Mouse (Mus musculus): ENCODE data around the gene Map3k6. TPM values are rescaled to one million over a fixed set of nuclear protein-coding genes. Genes with fewer than 3 reads are reported as not detected.

Map3k6 gene
- polyA plus RNA-seq, 1 experiment: 2.4 TPM

- TF ChIP-seq CTCF (IDR thresholded peaks at IDR 0.05; ENCODE audit: borderline replicate concordance, extremely low read depth, insufficient read depth, insufficient read length) (no peak), POLR2A (IDR thresholded peaks at IDR 0.05; ENCODE audit: borderline replicate concordance, extremely low read depth, insufficient read depth, insufficient read length, poor library complexity, severe bottlenecking) (no peak)
- DNase-seq (ENCODE audit: low read depth): no peak
These were observed 38.4 kb upstream of the Map3k6 start for GRCm38 (mm10) chr4:133202254-133202653.

DNA sequence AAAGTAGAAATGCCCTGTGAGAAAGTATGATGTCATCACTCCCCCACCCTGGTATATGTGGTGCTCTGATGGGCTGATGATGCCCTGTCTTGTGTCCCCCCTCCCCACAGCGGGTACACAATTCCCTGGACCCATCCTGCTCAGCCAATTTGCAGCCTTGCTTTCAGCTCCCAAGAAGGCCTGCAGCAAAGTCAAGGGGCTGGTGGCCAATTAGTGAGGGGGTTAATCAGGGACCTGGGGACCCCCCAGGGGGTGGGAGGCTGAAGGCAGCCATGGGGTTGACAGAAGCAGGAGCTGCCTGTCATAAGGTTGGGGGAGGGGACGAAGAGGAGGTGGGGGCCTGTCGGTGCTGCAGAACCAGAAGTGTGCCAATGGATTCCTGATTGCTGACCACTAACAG lies 37.0 kb upstream of the Map3k6 start:
- TF ChIP-seq CTCF (IDR thresholded peaks at IDR 0.05; ENCODE audit: borderline replicate concordance, extremely low read depth, insufficient read depth, insufficient read length) (no peak), POLR2A (IDR thresholded peaks at IDR 0.05; ENCODE audit: borderline replicate concordance, extremely low read depth, insufficient read depth, insufficient read length, poor library complexity, severe bottlenecking) (no peak)
- DNase-seq (ENCODE audit: low read depth): peak; percentile 35

- TF ChIP-seq CTCF (IDR thresholded peaks at IDR 0.05; ENCODE audit: borderline replicate concordance, extremely low read depth, insufficient read depth, insufficient read length): no peak
- TF ChIP-seq POLR2A (IDR thresholded peaks at IDR 0.05; ENCODE audit: borderline replicate concordance, extremely low read depth, insufficient read depth, insufficient read length, poor library complexity, severe bottlenecking): no peak
- peak; percentile 59 for DNase-seq (ENCODE audit: low read depth)
These were observed 36.2 kb upstream of the Map3k6 start for GRCm38 (mm10) chr4:133204379-133204778.

- TF ChIP-seq POLR2A (IDR thresholded peaks at IDR 0.05; ENCODE audit: borderline replicate concordance, extremely low read depth, insufficient read depth, insufficient read length, poor library complexity, severe bottlenecking): no peak
- TF ChIP-seq CTCF (IDR thresholded peaks at IDR 0.05; ENCODE audit: borderline replicate concordance, extremely low read depth, insufficient read depth, insufficient read length): peak; percentile 95
- peak; percentile 80 for DNase-seq (ENCODE audit: low read depth)
These were observed 31.3 kb upstream of the Map3k6 start for GRCm38 (mm10) chr4:133209366-133209765.

DNA sequence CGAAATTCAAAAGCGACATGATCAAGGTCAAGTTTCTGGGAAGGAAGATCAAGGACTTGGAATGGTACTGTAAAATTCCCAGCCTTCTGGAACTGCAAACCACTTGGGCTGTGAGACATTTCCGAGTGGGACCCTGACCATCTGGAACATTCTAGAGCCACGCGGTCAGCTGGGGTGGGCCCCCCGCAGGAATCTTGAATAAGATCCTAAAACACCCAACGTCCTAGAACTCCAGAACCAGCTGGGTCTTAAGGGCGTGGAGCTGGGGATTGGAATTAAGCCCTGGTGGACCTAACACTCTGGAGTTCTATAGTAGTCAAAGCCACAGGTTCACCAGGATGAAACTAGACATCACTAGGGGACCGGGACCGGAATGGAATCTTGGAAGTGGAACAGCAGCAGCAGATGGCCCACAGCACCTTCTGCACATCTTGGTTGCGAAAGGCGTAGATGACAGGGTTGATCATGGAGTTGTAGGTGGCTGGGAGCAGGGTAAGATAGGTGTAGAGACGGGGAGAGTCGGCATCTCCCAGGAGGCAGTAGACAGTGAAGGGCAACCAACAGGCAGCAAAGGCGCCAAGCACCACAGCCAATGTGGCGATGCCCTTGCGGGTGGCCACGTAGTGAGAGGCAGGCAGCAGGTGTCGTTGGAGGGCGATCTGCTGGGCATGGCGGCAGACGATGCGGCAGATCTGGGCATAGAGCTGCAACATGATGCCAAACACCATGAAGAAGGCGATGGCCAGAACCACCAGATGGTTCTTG lies 30.4 kb upstream of the Map3k6 start:
- no peak for DNase-seq (ENCODE audit: low read depth)
- TF ChIP-seq CTCF (IDR thresholded peaks at IDR 0.05; ENCODE audit: borderline replicate concordance, extremely low read depth, insufficient read depth, insufficient read length) (no peak), POLR2A (IDR thresholded peaks at IDR 0.05; ENCODE audit: borderline replicate concordance, extremely low read depth, insufficient read depth, insufficient read length, poor library complexity, severe bottlenecking) (no peak)

- DNase-seq (ENCODE audit: low read depth): no peak
- TF ChIP-seq CTCF (IDR thresholded peaks at IDR 0.05; ENCODE audit: borderline replicate concordance, extremely low read depth, insufficient read depth, insufficient read length) (no peak), POLR2A (IDR thresholded peaks at IDR 0.05; ENCODE audit: borderline replicate concordance, extremely low read depth, insufficient read depth, insufficient read length, poor library complexity, severe bottlenecking) (no peak)
These were observed 29.7 kb upstream of the Map3k6 start for GRCm38 (mm10) chr4:133210788-133211390.

DNA sequence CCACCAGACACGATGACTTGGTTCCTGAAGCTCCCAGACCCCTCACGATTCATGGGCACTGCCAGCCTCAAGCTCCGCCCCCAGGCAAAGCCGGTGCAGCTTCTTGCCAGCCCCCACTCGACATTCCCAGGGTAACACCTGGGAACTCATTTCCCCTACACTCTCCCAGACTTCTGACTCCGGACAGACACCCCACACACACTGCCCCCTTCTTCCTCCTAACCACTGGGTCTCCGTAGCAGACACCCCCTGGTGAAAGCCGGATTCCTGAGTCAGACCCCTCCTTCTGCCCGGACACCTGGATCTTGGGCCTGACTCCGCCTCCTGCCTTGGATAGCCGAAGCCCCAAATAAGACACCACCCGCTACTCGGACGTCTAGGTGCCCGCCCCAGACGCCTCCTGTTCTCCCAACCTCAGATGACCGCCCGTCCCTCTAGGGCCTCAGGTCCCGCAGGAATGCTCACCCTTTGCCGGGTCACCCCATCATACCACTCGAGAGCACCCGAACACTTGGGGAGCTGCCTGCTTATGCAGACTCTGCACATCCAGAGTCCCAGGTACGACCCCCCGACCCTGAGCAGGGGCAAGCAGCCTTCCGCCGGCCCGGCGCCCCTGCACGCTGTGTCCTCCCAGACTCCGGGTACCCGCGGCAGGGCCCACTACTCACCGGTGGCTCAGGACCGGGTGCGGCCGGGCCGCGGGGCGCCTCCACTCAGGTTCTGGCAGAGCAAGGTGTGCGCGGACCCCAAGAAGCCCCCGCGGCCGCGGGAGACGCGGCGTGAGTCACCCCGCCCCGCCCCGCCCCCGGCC lies 28.7 kb upstream of the Map3k6 start, which contains the start of the genes Cd164l2 and Gpr3:
Gene Cd164l2 (plus strand): TSS at position 381 of the 811 bp plus-strand sequence.
Gene Gpr3 (minus strand): TSS at position 786 of the 811 bp plus-strand sequence.
- TF ChIP-seq POLR2A (IDR thresholded peaks at IDR 0.05; ENCODE audit: borderline replicate concordance, extremely low read depth, insufficient read depth, insufficient read length, poor library complexity, severe bottlenecking) (no peak), CTCF (IDR thresholded peaks at IDR 0.05; ENCODE audit: borderline replicate concordance, extremely low read depth, insufficient read depth, insufficient read length) (no peak)
- no peak for DNase-seq (ENCODE audit: low read depth)

DNA sequence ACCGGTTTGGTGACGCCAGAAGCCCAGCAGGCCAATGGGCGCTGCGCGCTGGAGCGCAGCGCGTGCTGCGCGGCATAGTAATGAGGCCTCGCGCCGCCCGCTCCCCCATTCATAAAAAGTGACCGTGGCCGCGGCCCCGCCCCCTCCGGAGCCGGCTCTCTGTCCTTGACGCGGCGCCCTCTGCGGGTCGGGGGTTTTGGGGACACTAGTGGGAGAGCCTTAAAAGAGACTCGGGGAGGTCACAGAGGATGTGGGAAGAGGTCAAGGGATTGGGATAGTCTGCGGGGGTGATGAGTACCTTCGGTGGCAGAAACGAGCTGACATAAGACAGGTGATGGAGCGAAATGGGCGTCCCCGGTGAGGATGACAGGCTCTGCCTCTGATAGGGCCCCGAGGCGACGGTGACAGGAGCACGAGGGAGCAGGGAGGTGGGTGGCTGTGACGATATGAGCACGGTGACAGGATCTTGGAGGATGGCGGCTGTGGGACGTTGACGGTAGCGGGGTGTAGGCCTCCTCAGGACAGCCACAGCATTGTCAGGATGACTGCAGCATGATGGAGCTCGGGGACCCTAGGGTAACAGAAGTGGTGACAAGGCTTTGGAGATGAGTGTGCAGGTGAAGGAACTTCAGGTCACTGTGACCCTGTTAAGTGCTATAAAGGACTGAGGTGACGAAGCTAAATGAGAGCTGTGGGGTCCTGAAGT lies 27.9 kb upstream of the Map3k6 start:
- peak; percentile 87 for DNase-seq (ENCODE audit: low read depth)
- no peak for TF ChIP-seq POLR2A (IDR thresholded peaks at IDR 0.05; ENCODE audit: borderline replicate concordance, extremely low read depth, insufficient read depth, insufficient read length, poor library complexity, severe bottlenecking)
- TF ChIP-seq CTCF (IDR thresholded peaks at IDR 0.05; ENCODE audit: borderline replicate concordance, extremely low read depth, insufficient read depth, insufficient read length): 0 out of 2 replicates have a peak, but pooled peaks have one; percentile 4

DNA sequence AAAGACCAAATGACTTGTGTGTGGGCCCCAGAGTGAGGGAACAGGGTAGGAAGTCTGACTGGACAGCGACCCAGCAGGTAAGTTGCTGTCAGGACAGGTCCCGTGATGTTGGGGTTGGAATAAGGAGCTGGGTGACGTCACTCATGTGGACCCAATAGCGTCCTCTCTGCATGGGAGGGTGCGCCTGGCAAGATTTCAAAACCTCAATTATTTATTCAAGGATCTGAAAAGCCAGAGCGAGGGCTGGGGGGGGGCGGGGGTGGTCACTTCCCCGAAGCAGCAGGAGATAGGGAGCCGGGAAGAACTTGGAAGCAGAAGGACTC lies 27.4 kb upstream of the Map3k6 start:
- DNase-seq (ENCODE audit: low read depth): peak; percentile 54
- TF ChIP-seq CTCF (IDR thresholded peaks at IDR 0.05; ENCODE audit: borderline replicate concordance, extremely low read depth, insufficient read depth, insufficient read length) (no peak), POLR2A (IDR thresholded peaks at IDR 0.05; ENCODE audit: borderline replicate concordance, extremely low read depth, insufficient read depth, insufficient read length, poor library complexity, severe bottlenecking) (no peak)

- no peak for TF ChIP-seq CTCF (IDR thresholded peaks at IDR 0.05; ENCODE audit: borderline replicate concordance, extremely low read depth, insufficient read depth, insufficient read length)
- TF ChIP-seq POLR2A (IDR thresholded peaks at IDR 0.05; ENCODE audit: borderline replicate concordance, extremely low read depth, insufficient read depth, insufficient read length, poor library complexity, severe bottlenecking): no peak
- DNase-seq (ENCODE audit: low read depth): no peak
These were observed 27.0 kb upstream of the Map3k6 start for GRCm38 (mm10) chr4:133213661-133214060.
